Mouse (Mus musculus) small intestine, adult 2 months (tissue): ENCODE measurements at regions not wholly inside any gene's neighbourhood (a gene's known extent, or its start where the extent isn't known, plus 50 kb on each side); places are given as distances from the start of the nearest gene placed in this dataset.

Source experiments
- CTCF ChIP-seq: fragments of 200-500 bp; IDR thresholded peaks from 2 replicates; pipeline ENCODE4 v1.5.1; 2012; ENCODE audit warnings: low read depth, mild to moderate bottlenecking, control low read depth, inconsistent platforms, low read length, moderate library complexity, mixed read lengths; ENCODE audit not compliant: insufficient replicate concordance, insufficient read length; ENCODE audit errors: extremely low read depth
- POLR2A ChIP-seq: fragments of 200-500 bp; IDR thresholded peaks from 2 replicates; pipeline ENCODE4 v1.6.1; 2012; ENCODE audit warnings: low read depth, mild to moderate bottlenecking, control low read depth, inconsistent platforms, low read length, moderate library complexity

DNA sequence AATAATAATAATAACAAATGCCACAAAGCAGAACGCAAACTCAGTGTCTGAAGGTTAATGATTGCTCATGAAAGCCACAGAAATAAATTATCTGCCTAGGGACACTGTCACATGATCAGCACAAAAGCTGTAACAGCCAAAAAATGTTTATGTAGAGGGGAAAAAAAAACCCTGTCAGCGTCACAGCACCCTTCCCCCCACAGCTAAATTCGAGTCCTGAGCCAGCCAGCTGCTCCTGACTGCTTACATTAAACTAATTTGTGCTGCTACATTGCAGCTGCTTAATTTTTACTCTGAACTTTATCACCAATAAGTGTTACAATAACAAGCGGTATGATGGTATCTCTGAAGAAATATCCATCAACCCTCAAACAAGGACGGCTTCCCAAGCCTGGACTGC lies 91.2 kb upstream of the Cited2 start:
- no peak for TF ChIP-seq CTCF
- no peak for TF ChIP-seq POLR2A
